ENCODE assay signal across 19 mouse cellular contexts in genomic region chr1:53225616-53226015, GRCm38 (mm10). TPM values are rescaled to one million over a fixed set of nuclear protein-coding genes. Genes with fewer than 3 reads are reported as not detected.
A peak's percentile ranks its signal among the peaks of the same experiment; 100 is the strongest.
DNase-seq lines count a peak whose midpoint lies in the region; ATAC-seq and TF ChIP-seq lines count a peak whose summit lies in the region.
"Had no signal": no experiment of that assay in that cellular context is flagged by ENCODE, and none has a peak within 500 bp of the region (broad histone marks: within the 10 kb centered on the region; RNA-seq: fewer than 3 reads in every experiment).

No protein-coding gene starts in this region.

- 71% methylated on average over 3 of the region's 3 CpGs for WGBS in heart, embryonic 10.5 days
- 75% methylated on average over 3 of the region's 3 CpGs for WGBS in midbrain, postnatal 0 days

- H3K27me3 ChIP-seq in heart, embryonic 10.5 days (ENCODE audit: insufficient read depth, poor library complexity, severe bottlenecking): no peaks in the 10 kb centered on the region
- H3K27me3 ChIP-seq in MEL (ENCODE audit: control insufficient read depth in 1 of 2, insufficient read depth in 2 of 2, low read length in 2 of 2): no peaks in the 10 kb centered on the region
- no peaks in the 10 kb centered on the region for H3K27me3 ChIP-seq in midbrain, postnatal 0 days (ENCODE audit: insufficient read depth, low read length)
- H3K27me3 ChIP-seq: heart, embryonic 15.5 days; hindbrain, embryonic 15.5 days had no signal

- H3K27ac ChIP-seq in heart, embryonic 10.5 days: no peak overlapping the region
- no peak overlapping the region for H3K27ac ChIP-seq in MEL (ENCODE audit: control insufficient read depth, low read depth, low read length)
- H3K27ac ChIP-seq in midbrain, postnatal 0 days (ENCODE audit: low read depth, low read length): no peak overlapping the region
- H3K27ac ChIP-seq: heart, embryonic 15.5 days; hindbrain, embryonic 15.5 days had no signal

- no peak for TF ChIP-seq RAD21 in MEL (IDR thresholded peaks at IDR 0.05; ENCODE audit: low read depth, low read length)

- peak; percentile 47 to 66 for TF ChIP-seq EP300 in MEL (IDR thresholded peaks at IDR 0.05; ENCODE audit: low read depth in 1 of 2, low read length in 2 of 2)

- H3K79me2 ChIP-seq in MEL (ENCODE audit: control insufficient read depth, insufficient read depth, low read length, poor library complexity): no peaks in the 10 kb centered on the region

- no peak overlapping the region for H3K4me3 ChIP-seq in heart, embryonic 10.5 days
- no peak overlapping the region for H3K4me3 ChIP-seq in MEL (ENCODE audit: control insufficient read depth in 1 of 2, insufficient read depth in 1 of 2, low read depth in 2 of 2, low read length in 2 of 2)
- no peak overlapping the region for H3K4me3 ChIP-seq in midbrain, postnatal 0 days (ENCODE audit: low read depth, low read length)
- H3K4me3 ChIP-seq: heart, embryonic 15.5 days; hindbrain, embryonic 15.5 days had no signal

- no peak overlapping the region for H3K4me2 ChIP-seq in midbrain, postnatal 0 days (ENCODE audit: low read depth, low read length, poor library complexity, severe bottlenecking)
- H3K4me2 ChIP-seq: heart, embryonic 15.5 days; hindbrain, embryonic 15.5 days; lung, embryonic 14.5 days had no signal

- no peak for TF ChIP-seq POLR2A in MEL (IDR thresholded peaks at IDR 0.05; ENCODE audit: control insufficient read depth in 1 of 2, insufficient read depth in 1 of 2, low read depth in 1 of 2, low read length in 2 of 2, poor library complexity in 1 of 2)

- no peaks in the 10 kb centered on the region for H3K9me3 ChIP-seq in heart, embryonic 10.5 days
- no peaks in the 10 kb centered on the region for H3K9me3 ChIP-seq in MEL (replicated peaks; ENCODE audit: insufficient read depth, low read length)
- H3K9me3 ChIP-seq in midbrain, postnatal 0 days (ENCODE audit: low read length): no peaks in the 10 kb centered on the region
- H3K9me3 ChIP-seq: G1E; heart, embryonic 15.5 days; hindbrain, embryonic 15.5 days had no signal

- peak; percentile 4 for DNase-seq in heart, adult 8-10 months (ENCODE audit: low spot score)
- DNase-seq in heart, embryonic 10.5 days (ENCODE audit: low spot score): no peak
- DNase-seq in MEL (ENCODE audit: low read depth, low spot score): peak; percentile 64
- DNase-seq in cerebellum, adult 11-12 months: peak; percentile 72
- DNase-seq in midbrain, postnatal 0 days (ENCODE audit: low spot score): peak; percentile 15
- DNase-seq in right cerebral cortex, postnatal 36 days (ENCODE audit: low spot score in 2 of 2): no peak
- no peak for DNase-seq in frontal cortex, postnatal 36 days (ENCODE audit: low spot score in 2 of 2)
- DNase-seq: kidney, adult 18-20 months; lung, embryonic 14.5 days had no signal

- H3K36me3 ChIP-seq in heart, embryonic 10.5 days: 0 out of 2 replicates have a peak, but pooled peaks cover 5% of the 10 kb centered on the region
- peaks cover 0 to 6% of the 10 kb centered on the region in 2 experiments; a peak in 3 of 4 replicates for H3K36me3 ChIP-seq in MEL (ENCODE audit: control insufficient read depth in 1 of 2, insufficient read depth in 2 of 2, low read length in 2 of 2)
- H3K36me3 ChIP-seq in midbrain, postnatal 0 days (ENCODE audit: insufficient read depth, low read length): no peaks in the 10 kb centered on the region
- H3K36me3 ChIP-seq: heart, embryonic 15.5 days; hindbrain, embryonic 15.5 days had no signal

- peak; percentile 60; the same call in 1 of the 2 replicates for ATAC-seq in midbrain, postnatal 0 days (ENCODE audit: low FRiP score)

- H3K9ac ChIP-seq in MEL (ENCODE audit: control insufficient read depth, low read depth, low read length, poor library complexity, severe bottlenecking): no peak overlapping the region
- H3K9ac ChIP-seq in midbrain, postnatal 0 days (replicated peaks; ENCODE audit: low read length, poor library complexity, severe bottlenecking): no peak overlapping the region
- H3K9ac ChIP-seq: heart, embryonic 15.5 days; hindbrain, embryonic 15.5 days; lung, embryonic 14.5 days had no signal

- no peak for TF ChIP-seq CTCF in MEL (IDR thresholded peaks at IDR 0.05 in 2 of 3, conservative IDR thresholded peaks at IDR 0.05 in 1 of 3; ENCODE audit: control insufficient read depth in 1 of 3, insufficient read depth in 1 of 3, low read depth in 2 of 3, low read length in 3 of 3, poor library complexity in 1 of 3, severe bottlenecking in 1 of 3)
- TF ChIP-seq CTCF in midbrain, postnatal 0 days (IDR thresholded peaks at IDR 0.05): no peak

- H3K4me1 ChIP-seq in heart, embryonic 10.5 days: no peaks in the 10 kb centered on the region
- H3K4me1 ChIP-seq in MEL (ENCODE audit: control insufficient read depth in 1 of 2, insufficient read depth in 2 of 2, low read length in 2 of 2): peaks cover 5 to 6% of the 10 kb centered on the region in 2 experiments; a peak in 1 of 4 replicates
- H3K4me1 ChIP-seq in midbrain, postnatal 0 days (ENCODE audit: insufficient read depth, low read length): no peaks in the 10 kb centered on the region
- H3K4me1 ChIP-seq: heart, embryonic 15.5 days; hindbrain, embryonic 15.5 days had no signal

TF ChIP-seq in MEL, 35 proteins besides CTCF, POLR2A, EP300 and RAD21:
- TF ChIP-seq ZC3H11A (IDR thresholded peaks at IDR 0.05; ENCODE audit: low read depth, low read length): no peak
- TF ChIP-seq MXI1 (IDR thresholded peaks at IDR 0.05; ENCODE audit: low read depth, low read length): no peak
- no peak for TF ChIP-seq MAX (IDR thresholded peaks at IDR 0.05; ENCODE audit: low read length)
- no peak for TF ChIP-seq ZKSCAN1 (IDR thresholded peaks at IDR 0.05; ENCODE audit: low read depth, low read length)
- TF ChIP-seq TCF12 (IDR thresholded peaks at IDR 0.05; ENCODE audit: low read depth, low read length): peak; percentile 67; the same call in 1 of the 2 replicates
- TF ChIP-seq USF1 (IDR thresholded peaks at IDR 0.05; ENCODE audit: low read depth, low read length): no peak
- peak; percentile 89 for TF ChIP-seq ETS1 (IDR thresholded peaks at IDR 0.05; ENCODE audit: low read depth, low read length)
- 0 out of 2 replicates have a peak, but pooled peaks have one; percentile 36 for TF ChIP-seq SIN3A (IDR thresholded peaks at IDR 0.05; ENCODE audit: low read length)
- no peak for TF ChIP-seq CHD2 (IDR thresholded peaks at IDR 0.05; ENCODE audit: low read length)
- TF ChIP-seq ZNF384 (IDR thresholded peaks at IDR 0.05; ENCODE audit: low read depth, low read length): 0 out of 2 replicates have a peak, but pooled peaks have one; percentile 40
- TF ChIP-seq MYC (IDR thresholded peaks at IDR 0.05; ENCODE audit: low read depth, low read length): no peak
- TF ChIP-seq GATA1 (IDR thresholded peaks at IDR 0.05; ENCODE audit: low read depth, low read length): 0 out of 2 replicates have a peak, but pooled peaks have one; percentile 38
- peak; percentile 91; the same call in 1 of the 2 replicates for TF ChIP-seq MEF2A (IDR thresholded peaks at IDR 0.05; ENCODE audit: extremely low read depth, insufficient replicate concordance, low read depth, low read length, poor library complexity, severe bottlenecking)
- TF ChIP-seq TAL1 (IDR thresholded peaks at IDR 0.05; ENCODE audit: low read length): no peak
- TF ChIP-seq NELFE (IDR thresholded peaks at IDR 0.05; ENCODE audit: low read depth, low read length): no peak
- no peak for TF ChIP-seq ZMIZ1 (IDR thresholded peaks at IDR 0.05; ENCODE audit: low read depth, low read length)

RNA-seq across cellular contexts. Expression of gene 1700019A02Rik, which starts 38.2 kb away (rescaled TPM):
- total RNA-seq in heart, adult 8-10 months (2022): not detected
- polyA plus RNA-seq in heart, embryonic 10.5 days (2016; fragmentation: Nextera tagmentation; extraction: Ambion mirVana): not detected in 2 replicates
- not detected in 2 replicates for total RNA-seq in MEL (2012; rRNA removed)
- not detected for polyA plus RNA-seq in MEL (2012; ENCODE audit: insufficient read depth in 1 of 2, insufficient read length in 2 of 2, low read depth in 1 of 2, low replicate concordance in 2 of 2, missing spikeins in 1 of 2)
- total RNA-seq in midbrain, postnatal 0 days (2014; rRNA removed): not detected in 2 replicates
- not detected in 2 replicates for polyA plus RNA-seq in midbrain, postnatal 0 days (2015; fragmentation: Nextera tagmentation; extraction: Ambion mirVana)
- total RNA-seq: adrenal gland, postnatal 4 days; G1E; megakaryocyte-erythroid progenitor cell, adult 5-6 weeks had no signal
- polyA plus RNA-seq: cortical plate, adult 2 months; embryonic facial prominence, embryonic 14.5 days; forebrain, embryonic 11.5 days; G1E; gonadal fat pad, adult 2 months; heart, embryonic 15.5 days; hindbrain, embryonic 15.5 days; large intestine, adult 2 months; lung, embryonic 14.5 days had no signal

Comparison
In these comparisons a context has a peak if more than half of its experiments do, and no peak if none do; other contexts are left out.
1. DNase-seq: peak in heart, adult 8-10 months (single experiment), MEL (single experiment), cerebellum, adult 11-12 months (single experiment) and midbrain, postnatal 0 days (single experiment); none in heart, embryonic 10.5 days (single experiment), right cerebral cortex, postnatal 36 days (0 of 2) and frontal cortex, postnatal 36 days (0 of 2).